Mouse (Mus musculus) embryonic facial prominence, embryonic 12.5 days (tissue): ENCODE measurements at regions not wholly inside any gene's neighbourhood (a gene's known extent, or its start where the extent isn't known, plus 50 kb on each side); places are given as distances from the start of the nearest gene placed in this dataset.

Source experiments
- ATAC-seq: fragments of 200-750 bp; cut with Nextera tagmentation; 2 replicates; pipeline ENCODE4 v1.8.0; 2017; ENCODE audit not compliant: insufficient number of reproducible peaks, insufficient read depth, low FRiP score, low TSS enrichment
- H3K27ac ChIP-seq: fragments of 300-500 bp; sonication (generic); 2 replicates; pipeline ENCODE4 v1.5.1; 2016; ENCODE audit warnings: mild to moderate bottlenecking
- H3K27me3 ChIP-seq: fragments of 300-500 bp; sonication (generic); 2 replicates; pipeline ENCODE4 v1.6.1; 2016; ENCODE audit warnings: mild to moderate bottlenecking, moderate library complexity
- H3K36me3 ChIP-seq: fragments of 300-500 bp; sonication (generic); 2 replicates; pipeline ENCODE4 v1.6.1; 2016; ENCODE audit warnings: mild to moderate bottlenecking
- H3K4me1 ChIP-seq: fragments of 300-500 bp; sonication (generic); 2 replicates; pipeline ENCODE4 v1.6.1; 2016
- H3K4me2 ChIP-seq: fragments of 300-500 bp; sonication (generic); replicated peaks from 2 replicates; pipeline ENCODE4 v1.6.1; 2016; ENCODE audit warnings: mild to moderate bottlenecking, moderate library complexity
- H3K4me3 ChIP-seq: fragments of 300-500 bp; sonication (generic); 2 replicates; pipeline ENCODE4 v1.5.1; 2016; ENCODE audit warnings: mild to moderate bottlenecking
- H3K9ac ChIP-seq: fragments of 300-500 bp; sonication (generic); 2 replicates; pipeline ENCODE4 v1.6.1; 2016; ENCODE audit warnings: mild to moderate bottlenecking, moderate library complexity
- H3K9me3 ChIP-seq: fragments of 300-500 bp; sonication (generic); 2 replicates; pipeline ENCODE4 v1.6.1; 2016; ENCODE audit warnings: mild to moderate bottlenecking, moderate library complexity
- WGBS: fragments of 180-500 bp; shearing (Covaris S2); methylation state at CpG from one replicate; pipeline ENCODE4 v1.1.7; 2016; 5-methylcytosine and 5-hydroxymethylcytosine counted together

DNA sequence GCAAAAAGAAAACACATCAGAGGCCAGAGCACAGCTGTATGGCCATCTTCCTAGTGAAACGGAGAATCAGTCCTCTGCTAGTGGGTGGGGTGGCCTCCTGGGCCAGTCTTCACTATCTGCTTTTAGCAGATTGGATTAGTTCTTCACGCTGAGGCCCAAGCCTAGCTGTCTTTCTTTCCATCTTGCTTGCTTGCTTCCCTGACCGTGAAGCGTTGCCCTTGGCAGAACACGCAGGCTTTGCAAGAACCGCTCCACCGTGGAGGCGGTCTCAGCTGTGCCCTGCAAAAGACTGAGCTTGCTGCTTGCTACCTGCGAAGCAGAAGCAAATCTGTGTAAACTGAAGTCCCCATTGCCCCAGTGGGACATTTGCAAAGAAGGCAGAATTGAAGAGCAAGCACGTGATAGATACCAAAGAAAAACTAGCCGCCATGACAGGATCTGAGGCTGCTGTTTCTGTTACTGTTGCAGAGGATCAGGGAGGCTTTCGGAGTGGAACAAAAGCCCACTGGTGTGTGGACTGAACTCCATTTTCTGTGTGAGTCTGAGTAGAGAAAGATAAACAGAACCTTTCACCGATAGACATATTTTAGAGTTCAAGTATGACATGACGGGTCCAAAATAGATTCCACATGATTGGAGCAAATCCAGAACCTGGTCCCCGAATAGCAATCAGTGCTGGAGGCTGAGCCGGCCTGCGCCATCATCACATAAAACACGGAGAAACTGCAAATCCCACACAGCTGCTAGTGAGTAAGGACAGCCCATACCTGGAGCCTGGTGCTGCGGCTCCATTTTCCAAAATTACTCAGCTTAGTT is 558.2 kb upstream of the Mpdz start:
- H3K27me3 ChIP-seq, result no peaks in the 10 kb centered on the region
- H3K27ac ChIP-seq, result peak overlapping the region; percentile 86
- H3K9me3 ChIP-seq, result no peaks in the 10 kb centered on the region
- H3K9ac ChIP-seq, result no peak overlapping the region
- H3K36me3 ChIP-seq, result no peaks in the 10 kb centered on the region
- H3K4me1 ChIP-seq, result peaks cover 21% of the 10 kb centered on the region; the same call in 1 of the 2 replicates
- WGBS, result 61% methylated on average over 19 of the region's 19 CpGs
- H3K4me3 ChIP-seq, result no peak overlapping the region
- ATAC-seq, result peak; percentile 84
- H3K4me2 ChIP-seq, result no peak overlapping the region

DNA sequence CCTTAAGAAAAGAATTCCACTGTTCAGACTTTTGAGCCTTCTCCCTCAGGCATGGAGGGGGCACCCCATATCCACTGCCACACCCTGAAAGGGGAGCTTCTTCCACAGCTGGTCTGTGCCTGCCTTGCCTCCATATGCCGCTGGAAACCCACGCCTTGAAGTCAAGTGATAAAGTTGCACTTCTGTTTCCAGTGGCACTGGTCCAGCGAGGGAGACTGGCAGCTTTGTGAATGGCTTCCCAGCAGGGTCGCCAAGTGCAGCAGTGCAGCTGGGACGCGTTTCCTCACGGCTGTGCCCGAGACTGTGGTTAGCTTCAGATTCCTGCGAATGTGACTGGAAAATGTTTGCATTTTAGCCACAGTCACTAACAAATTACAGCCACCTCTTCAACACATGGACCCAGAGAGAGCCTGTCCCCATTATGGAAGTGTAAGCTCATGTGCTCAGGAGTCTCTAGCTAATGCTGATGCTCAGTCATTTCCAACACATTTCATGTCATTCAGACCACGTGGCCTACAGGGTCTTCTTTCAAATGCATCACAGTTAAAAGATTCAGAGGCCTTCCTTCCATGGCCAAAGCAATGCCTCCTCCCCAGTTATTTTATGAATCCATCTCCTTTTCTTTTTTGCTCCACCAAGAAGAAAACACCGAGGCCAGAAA is 557.2 kb upstream of the Mpdz start:
- H3K9ac ChIP-seq, result no peak overlapping the region
- H3K27me3 ChIP-seq, result no peaks in the 10 kb centered on the region
- peak; percentile 66; the same call in 1 of the 2 replicates for ATAC-seq
- H3K27ac ChIP-seq, result peak overlapping the region; percentile 86
- 25% methylated on average over 11 of the region's 11 CpGs for WGBS
- no peaks in the 10 kb centered on the region for H3K36me3 ChIP-seq
- peaks cover 21% of the 10 kb centered on the region; the same call in 1 of the 2 replicates for H3K4me1 ChIP-seq
- no peaks in the 10 kb centered on the region for H3K9me3 ChIP-seq
- no peak overlapping the region for H3K4me3 ChIP-seq
- no peak overlapping the region for H3K4me2 ChIP-seq

DNA sequence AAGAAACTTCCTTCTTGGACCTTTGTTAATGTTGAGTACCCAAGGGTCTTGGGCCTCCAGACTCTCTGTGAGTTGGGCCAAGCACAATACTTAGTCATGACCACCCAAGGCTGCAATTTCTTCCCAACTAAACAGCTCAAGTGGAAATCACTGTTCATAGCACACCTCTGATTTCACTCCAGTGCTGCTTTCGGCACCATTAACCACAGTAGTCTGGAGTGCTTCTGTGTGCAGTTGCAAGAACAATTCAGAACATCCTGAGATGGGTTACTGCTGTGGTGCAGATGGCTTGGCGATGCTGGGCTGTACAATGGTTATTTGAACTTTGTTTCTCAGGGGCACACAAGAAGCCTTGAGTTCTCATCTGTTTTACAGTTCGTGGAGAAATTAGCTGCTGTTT is 556.5 kb upstream of the Mpdz start:
- H3K9me3 ChIP-seq, result no peaks in the 10 kb centered on the region
- WGBS, result 84% methylated on average over 3 of the region's 3 CpGs
- H3K4me1 ChIP-seq, result peaks cover 21% of the 10 kb centered on the region; the same call in 1 of the 2 replicates
- no peak overlapping the region for H3K9ac ChIP-seq
- no peaks in the 10 kb centered on the region for H3K36me3 ChIP-seq
- no peak overlapping the region for H3K4me2 ChIP-seq
- no peak overlapping the region for H3K4me3 ChIP-seq
- no peak overlapping the region for H3K27ac ChIP-seq
- ATAC-seq, result no peak
- H3K27me3 ChIP-seq, result no peaks in the 10 kb centered on the region

DNA sequence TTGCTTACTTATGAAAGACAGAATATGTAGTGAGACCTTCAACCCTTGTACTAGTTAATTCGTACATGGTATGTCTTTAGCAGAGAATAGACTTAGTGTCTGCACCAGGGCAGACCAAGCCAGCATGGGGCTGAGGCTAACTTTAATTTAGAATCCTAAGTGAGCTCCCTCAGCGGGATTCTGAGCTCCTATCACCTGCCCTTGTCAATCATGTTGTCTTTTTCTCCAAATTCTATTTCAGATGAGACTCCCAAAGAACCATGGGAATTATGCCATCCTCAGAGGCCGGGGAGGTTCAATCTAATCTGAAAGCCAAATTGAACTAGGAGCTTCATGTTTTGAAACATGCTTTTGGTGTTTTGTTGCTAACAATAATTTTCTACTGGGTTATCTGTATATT is 553.8 kb upstream of the Mpdz start:
- no peak overlapping the region for H3K9ac ChIP-seq
- no peaks in the 10 kb centered on the region for H3K9me3 ChIP-seq
- no peak for ATAC-seq
- H3K27ac ChIP-seq, result no peak overlapping the region
- H3K36me3 ChIP-seq, result no peaks in the 10 kb centered on the region
- no peak overlapping the region for H3K4me2 ChIP-seq
- H3K4me3 ChIP-seq, result no peak overlapping the region
- 70% methylated on average over 3 of the region's 3 CpGs for WGBS
- H3K4me1 ChIP-seq, result peaks cover 21% of the 10 kb centered on the region; the same call in 1 of the 2 replicates
- no peaks in the 10 kb centered on the region for H3K27me3 ChIP-seq

DNA sequence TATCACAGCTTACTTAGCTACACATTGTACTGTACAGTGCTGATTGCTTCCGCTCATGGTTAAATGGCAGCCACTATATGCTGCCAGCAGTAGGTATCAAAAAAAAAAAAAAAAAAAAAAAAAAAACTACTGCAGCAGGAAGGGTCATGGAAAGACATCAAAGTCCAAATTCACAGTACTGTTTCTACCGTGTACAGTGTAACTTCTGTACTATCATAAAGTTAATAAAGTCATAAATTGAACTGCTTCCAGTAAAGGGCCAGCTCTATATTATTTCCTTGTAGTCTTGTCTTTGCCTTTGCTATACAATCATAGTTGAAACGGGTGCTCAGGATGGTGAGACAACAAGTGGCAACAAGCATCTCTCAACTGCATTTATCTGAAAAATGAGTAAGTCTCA is 552.6 kb upstream of the Mpdz start:
- WGBS, result 90% methylated on average over 3 of the region's 3 CpGs
- Histone ChIP-seq H3K9me3 (no peaks in the 10 kb centered on the region), H3K4me3 (no peak overlapping the region), H3K4me1 (peaks cover 14% of the 10 kb centered on the region; the same call in 1 of the 2 replicates), H3K27ac (no peak overlapping the region), H3K36me3 (no peaks in the 10 kb centered on the region), H3K4me2 (no peak overlapping the region), H3K27me3 (no peaks in the 10 kb centered on the region), H3K9ac (no peak overlapping the region)
- ATAC-seq, result no peak

DNA sequence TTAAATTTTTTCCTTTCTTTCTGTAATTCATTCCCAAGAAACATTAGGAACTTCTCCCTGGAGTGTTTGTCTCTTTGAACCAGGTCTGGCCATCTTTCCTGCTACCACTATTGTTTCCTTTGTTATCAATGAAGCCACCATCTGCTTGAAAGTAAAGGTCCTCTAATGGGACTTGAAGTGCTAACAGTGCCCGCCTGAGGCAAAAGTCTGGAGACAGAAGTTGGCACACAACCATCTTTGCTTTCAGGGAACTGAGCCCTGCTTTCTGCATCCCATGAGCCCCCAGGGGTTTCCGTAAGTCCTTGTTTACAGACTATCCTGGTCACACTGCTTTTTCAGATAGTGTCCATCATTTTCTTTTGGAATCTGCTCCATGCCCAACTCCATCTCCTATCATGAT is 546.2 kb upstream of the Mpdz start:
- Histone ChIP-seq H3K4me1 (no peaks in the 10 kb centered on the region), H3K4me3 (no peak overlapping the region), H3K27me3 (no peaks in the 10 kb centered on the region), H3K4me2 (no peak overlapping the region), H3K9ac (no peak overlapping the region), H3K36me3 (no peaks in the 10 kb centered on the region), H3K9me3 (no peaks in the 10 kb centered on the region), H3K27ac (no peak overlapping the region)
- ATAC-seq, result no peak
- WGBS, result 79% methylated on average over 2 of the region's 2 CpGs

DNA sequence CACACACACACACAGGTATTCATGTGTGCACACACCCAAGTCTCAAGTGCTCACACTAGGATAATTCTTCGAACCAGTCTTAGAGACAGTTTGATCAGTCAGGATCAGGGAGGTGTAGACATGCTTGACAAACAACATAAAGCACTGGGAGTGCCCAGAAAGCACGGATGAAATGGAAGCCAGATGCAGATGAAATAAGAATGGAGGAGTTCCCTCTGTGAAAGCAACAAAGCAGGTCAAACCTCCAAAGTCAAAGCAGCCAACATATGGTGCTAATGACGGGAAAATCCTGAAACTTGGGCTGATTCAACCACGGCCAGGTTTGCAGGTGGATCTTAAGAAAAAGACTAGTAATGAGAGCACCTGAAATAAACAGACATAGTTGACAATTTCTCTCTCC is 544.0 kb upstream of the Mpdz start:
- Histone ChIP-seq H3K36me3 (no peaks in the 10 kb centered on the region), H3K9me3 (no peaks in the 10 kb centered on the region), H3K27ac (no peak overlapping the region), H3K27me3 (no peaks in the 10 kb centered on the region), H3K4me3 (no peak overlapping the region), H3K4me2 (no peak overlapping the region), H3K4me1 (no peaks in the 10 kb centered on the region), H3K9ac (no peak overlapping the region)
- WGBS, result 36% methylated on average over 4 of the region's 4 CpGs
- no peak for ATAC-seq

DNA sequence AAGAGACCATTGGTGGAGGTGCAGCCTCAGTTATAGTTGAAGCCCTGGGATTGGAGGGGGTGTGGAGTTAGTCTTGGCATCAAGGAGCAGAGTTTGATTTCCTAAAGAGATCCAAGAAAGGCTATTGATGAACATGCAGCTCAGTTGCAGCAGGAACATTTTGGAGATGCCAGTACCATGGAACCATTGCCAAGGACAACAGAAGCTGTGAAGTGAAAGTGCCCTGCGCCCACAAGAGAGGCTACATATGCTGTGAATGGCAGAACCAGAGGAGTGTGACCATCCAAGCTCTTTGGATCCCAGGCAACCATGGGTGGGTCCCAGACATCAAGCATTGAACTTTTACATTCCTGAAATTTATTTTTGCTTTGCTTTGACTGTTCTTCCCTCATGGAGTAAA is 539.2 kb upstream of the Mpdz start:
- H3K27ac ChIP-seq, result no peak overlapping the region
- H3K36me3 ChIP-seq, result no peaks in the 10 kb centered on the region
- 98% methylated on average over 1 of the region's 1 CpGs for WGBS
- no peak overlapping the region for H3K9ac ChIP-seq
- H3K9me3 ChIP-seq, result no peaks in the 10 kb centered on the region
- no peak for ATAC-seq
- no peak overlapping the region for H3K4me3 ChIP-seq
- no peaks in the 10 kb centered on the region for H3K27me3 ChIP-seq
- H3K4me2 ChIP-seq, result no peak overlapping the region
- no peaks in the 10 kb centered on the region for H3K4me1 ChIP-seq

DNA sequence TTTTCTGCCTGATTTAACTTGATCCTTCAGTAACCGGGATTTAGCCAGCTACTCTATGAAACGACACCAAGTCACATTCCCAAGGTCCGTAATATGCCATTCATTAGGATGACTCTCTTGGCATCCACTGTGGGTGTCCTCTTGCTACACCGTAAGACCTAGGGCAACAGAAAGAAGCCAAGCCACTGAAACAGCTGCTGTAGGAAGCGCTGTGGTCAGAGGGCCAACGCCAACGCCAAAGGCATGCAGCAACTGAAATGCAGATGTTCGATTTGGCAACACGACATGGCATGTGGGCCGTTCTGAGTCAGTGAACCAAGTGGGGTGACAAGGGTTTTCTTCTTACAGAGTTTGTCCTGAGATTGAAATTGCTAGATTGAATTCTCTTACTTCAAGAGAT is 527.9 kb upstream of the Mpdz start:
- Histone ChIP-seq H3K27me3 (no peaks in the 10 kb centered on the region), H3K27ac (no peak overlapping the region), H3K9ac (no peak overlapping the region), H3K4me2 (no peak overlapping the region), H3K4me1 (no peaks in the 10 kb centered on the region), H3K36me3 (no peaks in the 10 kb centered on the region), H3K4me3 (no peak overlapping the region), H3K9me3 (no peaks in the 10 kb centered on the region)
- 70% methylated on average over 10 of the region's 10 CpGs for WGBS
- no peak for ATAC-seq

DNA sequence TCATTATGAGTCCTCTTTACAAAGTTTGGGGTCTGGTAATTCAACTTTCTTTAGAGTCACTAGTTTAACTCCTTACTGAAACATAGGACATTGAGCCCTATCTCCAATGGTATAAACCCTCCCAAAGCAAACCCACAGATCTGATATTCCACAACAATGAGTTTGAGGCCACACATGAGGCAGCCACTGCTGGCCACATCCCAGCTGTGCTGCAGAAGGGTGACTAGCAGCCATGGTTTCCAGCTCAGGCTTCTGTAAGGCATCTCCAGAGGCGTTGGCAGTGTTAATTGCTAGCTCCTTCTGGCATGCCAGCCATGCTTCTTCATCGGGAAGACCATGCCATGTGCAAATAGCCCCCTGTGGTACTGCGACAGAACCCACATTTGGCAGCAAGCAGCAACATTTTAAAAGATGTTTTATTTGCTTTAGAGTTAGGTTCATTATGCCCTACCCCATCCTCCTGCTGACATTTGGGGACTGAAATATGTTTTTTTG is 527.1 kb upstream of the Mpdz start:
- WGBS, result 69% methylated on average over 3 of the region's 3 CpGs
- ATAC-seq, result no peak
- no peaks in the 10 kb centered on the region for H3K27me3 ChIP-seq

DNA sequence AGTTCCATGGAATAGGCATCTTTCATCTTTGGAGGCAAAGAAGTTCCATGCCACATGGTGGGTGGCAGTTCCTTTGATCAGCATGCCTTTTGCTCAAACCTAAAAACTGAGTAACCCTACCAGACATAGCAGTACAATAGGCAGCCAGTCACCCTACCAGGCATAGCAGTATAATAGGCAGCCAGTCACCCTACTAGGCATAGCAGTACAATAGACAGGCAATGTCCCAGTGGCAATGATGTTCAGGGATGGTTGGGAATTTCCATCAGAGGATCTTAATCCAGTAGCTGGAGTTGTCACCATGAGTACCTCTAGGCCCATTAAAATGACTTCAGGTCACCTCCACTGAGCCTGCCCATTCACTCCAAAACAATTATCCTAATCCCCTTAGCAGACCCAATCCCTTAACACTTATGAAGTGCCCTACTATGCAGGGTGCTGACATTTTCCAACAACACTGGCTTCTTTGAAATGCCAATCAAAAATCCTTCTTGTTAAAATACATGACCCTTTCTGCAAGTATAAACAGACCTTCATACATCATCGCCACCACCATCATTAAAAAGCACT is 523.5 kb upstream of the Mpdz start:
- Histone ChIP-seq H3K27me3 (no peaks in the 10 kb centered on the region), H3K4me2 (no peak overlapping the region), H3K36me3 (no peaks in the 10 kb centered on the region), H3K27ac (no peak overlapping the region), H3K9me3 (no peaks in the 10 kb centered on the region), H3K9ac (no peak overlapping the region), H3K4me1 (no peaks in the 10 kb centered on the region), H3K4me3 (no peak overlapping the region)
- 0 out of 2 replicates have a peak, but pooled peaks have one; percentile 35 for ATAC-seq
- 82% methylated on average over 1 of the region's 1 CpGs for WGBS

More for the DNA sequence above, 527.1 kb upstream of the Mpdz start:
- Histone ChIP-seq H3K4me3 (no peak overlapping the region), H3K9me3 (no peaks in the 10 kb centered on the region), H3K36me3 (no peaks in the 10 kb centered on the region), H3K4me1 (no peaks in the 10 kb centered on the region), H3K9ac (no peak overlapping the region), H3K27ac (no peak overlapping the region), H3K4me2 (no peak overlapping the region)

DNA sequence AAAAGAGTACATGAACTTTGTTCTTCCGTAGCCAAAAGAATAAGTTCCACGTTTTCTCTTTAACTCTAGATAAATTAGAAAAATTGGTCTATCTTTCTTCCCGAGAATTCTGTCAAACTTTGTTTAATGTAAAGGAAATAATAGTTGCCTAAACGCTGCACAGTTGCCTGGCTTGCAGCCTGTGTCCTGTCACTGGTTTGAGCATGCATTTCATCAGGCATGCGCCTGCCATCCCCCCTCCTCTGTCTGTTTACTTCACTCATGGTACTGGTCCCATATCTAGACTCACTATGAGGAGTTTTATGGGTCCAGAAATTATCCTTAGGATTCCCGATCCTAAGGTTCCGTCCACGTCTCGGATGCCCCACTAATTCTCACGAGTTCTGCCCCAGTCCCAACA is 520.5 kb upstream of the Mpdz start:
- H3K4me1 ChIP-seq, result peaks cover 6% of the 10 kb centered on the region; the same call in 1 of the 2 replicates
- H3K9me3 ChIP-seq, result no peaks in the 10 kb centered on the region
- H3K4me2 ChIP-seq, result no peak overlapping the region
- no peaks in the 10 kb centered on the region for H3K27me3 ChIP-seq
- H3K4me3 ChIP-seq, result no peak overlapping the region
- no peak overlapping the region for H3K27ac ChIP-seq
- no peak overlapping the region for H3K9ac ChIP-seq
- ATAC-seq, result no peak
- H3K36me3 ChIP-seq, result no peaks in the 10 kb centered on the region
- WGBS, result 74% methylated on average over 10 of the region's 10 CpGs
